Mouse (Mus musculus) thymus, postnatal 10 days (tissue): ENCODE results near the gene Caln1.
A peak's percentile ranks its signal among the peaks of the same experiment; 100 is the strongest.

ENCODE experiments used
- DNase-seq, 2 experiments: peaks; one replicate each; pipeline ENCODE4 v3.0.0; 2021; ENCODE audit warnings: low spot score in 2 of 2

Caln1 gene

DNA sequence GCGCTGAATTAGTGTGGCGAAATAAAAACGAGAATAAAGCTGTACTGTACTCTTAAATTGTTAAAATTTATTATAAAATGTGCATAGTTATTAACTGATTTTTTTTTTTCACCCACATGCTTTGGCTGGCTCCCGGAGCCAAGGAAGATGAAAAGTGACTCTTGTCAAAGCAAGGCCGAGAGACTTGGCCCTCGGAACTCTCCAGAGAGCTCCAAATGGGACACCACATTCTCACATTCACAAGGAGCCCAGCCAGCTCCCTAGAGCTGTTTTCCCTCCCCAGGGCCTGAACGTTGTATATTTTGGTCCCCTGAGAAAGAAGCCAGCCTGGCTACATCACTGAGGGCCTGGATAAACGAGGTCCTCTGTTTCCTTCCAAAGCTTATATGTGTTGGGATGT is 25.1 kb downstream of the Caln1 start:
- DNase-seq: no peak

DNA sequence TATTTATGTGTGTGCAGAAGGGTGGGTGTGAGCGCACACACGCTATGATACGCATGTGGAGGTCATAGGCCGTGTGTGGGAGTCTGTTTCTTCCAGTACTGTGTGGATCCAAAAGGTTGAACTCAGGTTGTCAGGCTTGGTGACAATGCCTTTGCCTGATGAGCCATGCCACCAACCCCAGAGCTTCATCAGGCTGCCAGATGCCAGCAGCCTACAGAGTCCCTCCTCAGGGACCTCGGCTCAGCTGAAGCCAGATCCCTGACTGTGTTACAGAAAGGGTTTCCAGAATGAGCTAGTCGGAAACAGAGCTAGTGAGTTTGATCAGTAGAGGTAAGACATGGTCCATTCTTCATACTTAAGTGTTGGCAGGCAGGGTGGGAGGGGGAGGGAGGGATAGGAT is 25.9 kb downstream of the Caln1 start:
- no peak for DNase-seq

DNA sequence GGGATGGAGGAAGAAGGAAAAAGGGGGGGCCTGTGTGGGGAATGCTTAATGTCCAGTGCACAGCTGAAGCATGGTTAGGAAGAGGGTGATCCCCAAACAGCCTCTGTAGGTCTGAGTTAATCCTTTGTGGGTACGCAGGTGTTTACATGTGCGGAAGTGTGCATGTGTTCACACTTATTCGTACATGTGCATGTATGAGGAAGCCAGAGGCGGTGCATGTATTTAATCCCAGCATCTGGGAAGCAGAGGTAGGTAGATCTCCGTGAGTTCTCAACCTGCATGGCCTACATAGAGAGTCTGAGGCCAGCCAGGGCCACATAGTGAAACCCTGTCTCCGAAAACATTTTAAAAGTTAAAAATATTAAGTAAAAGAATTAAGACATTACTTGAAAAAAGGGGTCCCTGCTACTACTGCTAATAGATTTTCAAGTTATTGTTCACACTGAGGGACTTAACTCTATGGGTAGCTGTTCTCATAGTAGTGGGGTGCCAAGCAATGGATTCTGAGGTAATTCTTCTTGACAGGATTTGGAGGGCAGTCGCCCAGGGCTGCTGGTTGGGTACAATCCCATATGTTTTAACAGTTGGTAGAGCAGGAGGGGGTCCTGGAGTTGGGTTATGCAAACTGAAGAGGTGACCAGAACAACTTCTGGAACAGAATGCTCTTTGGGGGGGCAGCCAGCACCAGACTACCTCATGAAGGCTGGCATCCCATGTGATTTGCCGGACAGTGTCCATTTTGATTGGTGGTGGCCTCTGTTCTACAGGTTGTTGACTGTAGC is 31.1 kb downstream of the Caln1 start:
- no peak for DNase-seq

GRCm38 (mm10) chr5:130405201-130405600 is 35.9 kb downstream of the Caln1 start:
- peak in 1 of 2 experiments; percentile 4 for DNase-seq

DNA sequence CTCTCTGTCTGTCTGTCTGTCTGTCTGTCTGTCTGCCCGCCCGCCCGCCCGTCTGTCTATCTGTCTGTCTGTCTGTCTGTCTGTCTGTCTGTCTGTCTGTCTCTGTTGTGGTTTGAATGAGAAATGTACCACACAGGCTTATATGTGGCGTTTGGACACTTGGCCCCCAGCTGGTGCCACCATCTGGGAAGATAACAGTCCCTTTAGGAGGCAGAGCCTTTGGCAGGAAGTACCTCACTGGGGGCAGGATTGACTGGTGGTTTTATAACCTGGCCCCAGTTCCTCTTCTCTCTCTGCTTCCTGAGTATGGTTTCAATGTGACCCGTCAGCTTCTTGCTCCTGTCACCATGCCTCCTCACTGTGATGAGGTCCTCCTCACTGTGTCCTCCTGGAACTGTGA is 40.5 kb downstream of the Caln1 start:
- no peak for DNase-seq

DNA sequence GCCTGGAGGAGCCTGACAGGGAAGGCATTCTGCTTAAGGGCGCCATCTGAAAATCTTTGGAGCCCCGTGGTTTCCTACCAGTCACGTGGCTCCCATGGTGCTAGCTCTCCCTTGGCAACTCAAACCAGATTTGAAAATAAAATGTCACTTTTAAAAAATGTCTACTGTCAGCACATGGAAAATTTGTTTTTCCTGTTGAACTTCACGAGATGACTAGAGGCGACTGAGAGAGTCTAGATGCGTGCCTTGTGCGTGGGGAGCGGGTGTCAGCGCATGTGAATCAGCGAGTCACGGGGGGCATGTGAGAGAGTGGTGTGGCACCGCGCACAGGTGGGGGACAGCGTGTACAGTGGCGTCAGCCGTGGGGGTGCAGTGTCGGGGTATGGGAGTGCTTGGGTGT is 42.3 kb downstream of the Caln1 start:
- DNase-seq: no peak

DNA sequence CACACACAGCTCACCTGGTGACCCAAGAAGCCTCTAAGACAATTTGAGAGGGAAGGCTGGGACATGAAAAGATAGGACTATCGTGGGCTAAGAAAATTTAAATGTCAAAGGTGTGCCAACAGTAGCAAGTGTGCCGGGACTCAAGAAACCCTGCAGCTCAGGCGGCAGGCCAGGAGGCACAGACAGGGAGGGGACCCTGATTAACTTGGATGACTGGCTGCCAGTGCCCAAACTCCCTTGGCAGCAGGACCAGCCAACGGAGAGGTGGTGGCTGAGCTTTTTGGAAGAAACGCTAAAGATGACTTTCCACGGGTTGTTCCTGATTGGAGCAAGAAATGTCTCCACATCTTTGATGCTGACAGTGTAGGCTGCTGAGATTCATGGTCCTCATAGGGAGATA is 78.2 kb downstream of the Caln1 start:
- DNase-seq: no peak

- no peak for DNase-seq
These were observed 79.2 kb downstream of the Caln1 start for GRCm38 (mm10) chr5:130448491-130448890.

DNA sequence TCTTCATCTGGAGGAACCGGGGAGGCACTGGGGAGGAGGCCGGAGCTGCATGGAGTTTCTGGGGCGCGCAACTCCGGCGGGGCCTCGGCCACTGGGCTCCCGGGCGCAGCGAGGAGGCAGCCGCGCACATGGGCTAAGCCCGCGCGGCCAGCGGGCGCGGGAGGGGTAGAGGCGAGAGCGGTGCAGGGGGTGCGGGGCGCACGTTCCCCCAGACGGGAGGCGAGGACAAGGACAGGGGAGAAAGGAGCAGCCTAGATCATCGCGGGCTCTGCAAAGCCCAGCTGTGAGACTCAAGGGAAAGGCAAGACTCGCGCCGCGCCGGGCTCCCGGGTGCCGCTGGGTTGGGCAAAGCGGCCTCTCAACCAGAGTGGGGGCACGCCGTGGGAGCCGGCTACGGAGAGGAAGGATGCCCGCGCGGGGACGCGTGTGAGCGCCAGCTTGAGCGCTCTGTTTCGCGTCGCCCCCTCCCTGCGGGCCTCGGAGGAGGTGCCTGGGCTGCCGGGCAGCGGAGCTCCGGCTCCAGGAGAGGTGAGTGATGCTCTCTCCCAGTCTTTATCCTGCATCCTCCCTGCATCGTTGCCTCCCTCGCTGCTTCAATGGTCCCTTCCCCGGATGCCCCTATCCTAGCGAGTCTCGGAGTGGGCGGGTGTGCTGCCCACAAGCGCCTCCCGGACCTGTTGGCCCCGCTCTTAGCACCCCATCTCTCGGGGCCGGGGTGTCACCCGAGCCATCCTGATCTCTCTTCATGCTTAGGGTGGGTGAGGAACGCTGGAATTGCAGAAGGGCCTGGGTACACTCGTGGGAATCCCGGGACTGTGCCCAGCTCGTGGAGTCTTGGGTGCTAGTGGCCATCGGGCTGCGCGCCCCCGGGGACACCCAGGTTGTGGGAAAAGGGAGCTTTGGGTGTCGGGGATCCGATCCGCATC is 79.9 kb downstream of the Caln1 start:
- no peak for DNase-seq

- DNase-seq: no peak
These were observed 80.8 kb downstream of the Caln1 start for GRCm38 (mm10) chr5:130450031-130450541.

DNA sequence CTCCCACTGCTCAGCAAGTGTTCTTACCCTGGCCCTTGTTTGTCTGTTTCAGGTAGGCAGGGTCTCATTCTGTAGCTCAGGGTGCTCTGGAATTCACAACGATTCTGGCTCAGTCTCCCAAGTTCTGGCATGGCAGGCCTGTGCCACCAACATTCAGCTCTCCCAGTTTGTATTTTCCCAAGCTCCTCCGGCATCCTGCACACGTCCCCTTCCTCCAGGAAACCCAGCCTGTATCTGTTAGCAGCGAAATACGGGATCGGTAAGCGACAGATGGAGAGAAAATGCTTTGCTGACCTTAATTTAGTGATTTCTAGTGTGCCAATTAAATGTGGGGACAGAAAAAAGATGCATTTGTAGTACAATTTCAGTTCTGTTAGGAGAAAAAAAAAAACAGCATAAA is 88.8 kb downstream of the Caln1 start:
- no peak for DNase-seq

DNA sequence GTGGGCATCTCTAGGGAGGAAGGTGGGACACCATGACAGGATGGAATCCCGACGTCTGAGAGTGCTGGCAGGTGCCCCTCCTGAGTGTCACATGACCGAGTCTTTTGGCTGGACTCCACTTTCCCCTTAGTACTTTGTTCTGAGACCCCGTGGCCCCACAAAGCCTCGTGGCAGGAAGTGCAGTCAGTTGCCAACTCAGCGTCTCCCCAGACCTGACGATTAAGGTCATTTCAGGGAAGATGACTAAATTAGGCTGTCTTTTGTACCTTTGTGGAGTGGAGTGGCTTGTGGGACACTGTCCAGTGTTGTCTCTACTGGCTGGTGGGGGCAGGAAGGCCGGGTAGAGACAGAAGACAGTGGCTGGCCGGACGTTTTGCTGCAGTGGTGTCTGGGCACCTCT is 103.0 kb downstream of the Caln1 start:
- no peak for DNase-seq

- no peak for DNase-seq
These were observed 105.6 kb downstream of the Caln1 start for GRCm38 (mm10) chr5:130474876-130475275.

DNA sequence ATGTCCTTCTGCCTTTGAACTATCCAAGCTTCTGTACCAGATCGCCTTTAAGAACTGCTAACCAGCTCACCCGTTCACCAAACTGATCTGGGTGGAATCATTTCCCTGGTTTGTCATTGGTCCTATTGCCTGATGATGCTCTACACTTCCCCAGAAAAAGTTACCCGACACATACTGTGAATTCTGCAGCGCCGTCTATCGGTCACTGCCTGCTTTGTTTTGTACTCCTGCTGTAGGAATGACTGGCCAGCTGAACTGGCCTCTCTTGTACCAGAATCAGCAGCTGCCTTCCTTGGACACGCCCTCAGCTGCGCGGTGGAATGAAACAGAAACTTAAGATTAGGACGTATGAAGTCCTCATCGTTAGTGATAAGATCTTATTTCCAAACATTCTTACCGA is 107.5 kb downstream of the Caln1 start:
- no peak for DNase-seq

DNA sequence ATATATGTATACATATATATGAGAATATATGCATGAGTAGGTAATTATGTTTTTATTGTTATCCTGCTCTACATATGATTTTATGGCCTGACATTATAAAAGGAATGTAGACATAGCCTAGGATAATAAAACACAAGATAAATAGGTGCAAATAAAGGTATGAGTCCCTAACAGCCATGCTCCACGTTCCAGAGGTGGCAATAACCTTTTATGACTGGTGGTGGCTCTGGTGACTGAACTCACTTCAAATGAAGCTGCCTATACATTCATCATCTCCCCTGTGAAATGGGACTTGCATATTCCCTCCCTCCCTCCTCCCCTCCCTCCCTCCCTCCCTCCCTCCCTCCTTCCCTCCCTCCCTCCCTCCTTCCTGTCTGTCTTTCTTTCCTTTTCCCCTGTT is 111.0 kb downstream of the Caln1 start:
- DNase-seq: no peak

DNA sequence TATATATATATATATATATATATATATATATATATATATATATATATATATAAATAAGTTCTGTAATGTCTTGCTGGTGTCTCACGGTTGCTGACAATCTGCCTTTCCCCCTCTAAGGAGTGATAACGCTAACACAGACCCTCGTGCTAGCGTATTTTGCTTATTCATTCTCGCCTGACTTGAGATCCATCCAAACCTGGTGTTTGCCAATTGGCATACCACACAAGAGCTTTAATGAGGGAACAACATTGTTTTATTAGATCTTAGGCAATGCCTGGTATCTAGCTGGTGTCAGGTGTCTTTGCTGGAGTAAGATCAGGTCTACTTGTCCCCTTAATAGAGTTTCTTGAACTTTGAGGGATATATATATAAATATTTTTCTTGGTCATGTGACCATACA is 122.2 kb downstream of the Caln1 start:
- no peak for DNase-seq

DNA sequence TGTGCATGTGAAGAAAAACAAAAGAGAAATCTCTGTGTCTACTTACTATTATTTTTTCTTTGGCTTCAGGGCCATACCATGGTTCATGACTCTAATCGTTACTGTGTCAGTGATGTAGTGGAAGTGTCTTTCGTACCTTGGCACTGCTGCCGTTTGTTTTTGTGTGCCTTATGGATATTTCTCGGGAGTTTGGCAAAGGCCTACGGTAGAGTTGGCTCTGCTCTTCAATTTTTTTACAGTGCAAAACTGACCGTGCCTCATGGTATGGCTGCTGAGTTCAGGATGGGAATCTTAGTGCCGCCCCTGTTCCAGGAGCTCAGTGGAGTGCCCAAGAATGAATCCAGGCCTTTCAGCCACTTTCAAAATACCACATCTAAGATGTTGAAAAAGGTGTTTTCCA is 123.0 kb downstream of the Caln1 start:
- DNase-seq: no peak

- DNase-seq: no peak
These were observed 133.3 kb downstream of the Caln1 start for GRCm38 (mm10) chr5:130502541-130502940.

DNA sequence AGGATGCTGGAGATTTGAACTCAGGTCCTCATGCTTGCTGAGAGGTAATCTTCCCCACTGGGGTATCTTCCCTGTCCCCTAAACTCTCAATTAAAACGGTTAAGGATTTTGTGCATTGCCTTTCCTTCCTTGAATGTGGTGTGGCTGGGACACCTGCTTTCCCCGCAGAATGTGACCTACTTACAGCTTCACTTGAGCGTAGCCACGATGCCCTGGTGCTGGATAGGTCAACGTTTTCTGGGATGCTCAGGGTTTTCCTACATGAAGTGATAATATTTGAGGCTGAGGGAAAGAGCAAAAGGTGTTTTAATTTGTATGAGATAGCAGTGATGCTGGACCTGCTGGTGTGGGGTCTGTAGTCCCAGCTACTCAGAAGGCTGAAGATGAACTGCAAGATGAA is 135.6 kb downstream of the Caln1 start:
- no peak for DNase-seq

DNA sequence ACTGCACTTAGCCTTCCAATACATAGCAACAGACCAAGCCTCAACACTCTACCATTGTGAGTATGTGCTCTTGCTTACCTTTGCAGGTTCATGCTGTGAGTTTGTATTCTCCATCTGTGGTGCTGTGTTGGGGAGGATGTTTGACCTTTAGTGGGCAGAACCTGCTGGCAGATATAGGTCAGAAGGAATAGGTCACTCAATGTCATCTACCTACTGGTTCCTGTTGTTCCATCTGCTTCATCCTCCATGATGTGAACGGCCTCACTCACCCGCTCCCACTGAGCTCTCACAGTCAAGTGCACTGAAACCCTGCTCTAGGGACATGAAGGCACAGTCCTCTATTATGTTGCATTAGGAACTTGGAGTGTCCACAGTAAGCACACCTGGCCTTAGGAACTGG is 141.3 kb downstream of the Caln1 start:
- DNase-seq: no peak

- no peak for DNase-seq
These were observed 146.1 kb downstream of the Caln1 start for GRCm38 (mm10) chr5:130515395-130515794.

DNA sequence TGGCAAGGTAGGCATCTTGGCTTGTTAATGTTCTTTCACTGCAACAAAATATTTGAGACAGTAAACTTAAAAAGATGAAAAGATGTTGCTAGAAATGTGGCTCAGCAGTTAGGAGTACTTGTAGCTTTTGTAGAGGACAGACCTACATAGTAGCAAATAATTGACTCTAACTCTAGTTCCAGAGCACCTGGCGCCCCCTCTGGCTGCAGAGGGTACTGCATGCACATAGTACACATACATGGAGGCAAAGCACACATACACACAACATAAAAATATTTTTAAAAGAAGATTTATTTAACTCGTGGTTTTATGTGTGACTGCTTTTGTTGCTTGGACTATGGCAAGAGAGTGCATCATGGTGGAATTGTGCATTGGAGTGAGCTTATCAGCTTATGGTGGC is 151.3 kb downstream of the Caln1 start:
- no peak for DNase-seq

- no peak for DNase-seq
These were observed 158.2 kb downstream of the Caln1 start for GRCm38 (mm10) chr5:130527416-130527815.
